Mouse (Mus musculus) liver, embryonic 12.5 days (tissue): ENCODE data around the gene C8b. TPM values are rescaled to one million over a fixed set of nuclear protein-coding genes. Genes with fewer than 3 reads are reported as not detected.

ENCODE experiments used
- ATAC-seq: fragments of 200-750 bp; cut with Nextera tagmentation; 2 replicates; pipeline ENCODE4 v1.8.0; 2017; ENCODE audit warnings: moderate number of reproducible peaks, mild to moderate bottlenecking, moderate library complexity
- H3K27ac ChIP-seq: fragments of 300-500 bp; sonication (generic); 2 replicates; pipeline ENCODE4 v1.5.1; 2016; ENCODE audit warnings: mild to moderate bottlenecking
- H3K27me3 ChIP-seq: fragments of 300-500 bp; sonication (generic); replicated peaks from 2 replicates; pipeline ENCODE4 v1.6.1; 2016; ENCODE audit warnings: mild to moderate bottlenecking, moderate library complexity
- H3K36me3 ChIP-seq: fragments of 300-500 bp; sonication (generic); 2 replicates; pipeline ENCODE4 v1.6.1; 2016; ENCODE audit warnings: mild to moderate bottlenecking, moderate library complexity
- H3K4me1 ChIP-seq: fragments of 300-500 bp; sonication (generic); 2 replicates; pipeline ENCODE4 v1.6.1; 2016
- H3K4me2 ChIP-seq: fragments of 300-500 bp; sonication (generic); 2 replicates; pipeline ENCODE4 v1.6.1; 2016; ENCODE audit warnings: mild to moderate bottlenecking, moderate library complexity
- H3K4me3 ChIP-seq: fragments of 300-500 bp; sonication (generic); 2 replicates; pipeline ENCODE4 v1.5.1; 2016; ENCODE audit warnings: mild to moderate bottlenecking, moderate library complexity
- H3K9ac ChIP-seq: fragments of 300-500 bp; sonication (generic); 2 replicates; pipeline ENCODE4 v1.6.1; 2016; ENCODE audit warnings: mild to moderate bottlenecking, moderate library complexity
- H3K9me3 ChIP-seq: fragments of 300-500 bp; sonication (generic); replicated peaks from 2 replicates; pipeline ENCODE4 v1.6.1; 2016; ENCODE audit warnings: mild to moderate bottlenecking, moderate library complexity
- WGBS: fragments of 180-500 bp; shearing (Covaris S2); methylation state at CpG from one replicate; pipeline ENCODE4 v1.1.7; 2016; ENCODE audit not compliant: insufficient replicate concordance; 5-methylcytosine and 5-hydroxymethylcytosine counted together
- polyA plus RNA-seq: library from polyadenylated mRNA; unstranded; fragments of >200 nt; fragmentation: Nextera tagmentation; extraction: Ambion mirVana; gene quantifications from 2 replicates; pipeline ENCODE4 v1.2.1, GENCODE M21; 2016

C8b gene
- polyA plus RNA-seq: 5.3 and 5.7 TPM in 2 replicates

DNA sequence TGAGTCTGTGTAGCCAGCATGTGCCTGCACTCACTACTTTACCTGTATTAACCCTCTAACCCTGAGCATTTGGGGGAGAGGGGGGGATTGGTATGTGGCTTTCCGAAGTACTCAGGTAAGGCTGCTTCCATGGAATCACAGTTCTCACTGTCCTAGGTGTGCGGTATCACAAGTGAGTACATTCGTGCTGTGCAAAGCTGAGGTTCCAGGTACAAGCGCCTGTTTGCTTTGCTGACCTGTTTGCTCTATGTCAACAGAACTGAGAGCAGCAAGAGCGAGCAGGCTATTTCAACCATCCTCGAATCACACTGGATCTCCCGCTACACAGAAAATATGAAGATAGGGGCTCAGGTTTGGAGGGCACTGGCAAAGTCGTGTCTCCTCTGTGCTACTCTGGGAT is at the start of gene C8b:
TSS of gene C8b (plus strand) at position 253 of the 400 bp plus-strand sequence.
- Histone ChIP-seq H3K27ac (no peak within 1 kb of the TSS), H3K36me3 (no peaks in the 10 kb centered on the region), H3K9me3 (no peaks in the 10 kb centered on the region), H3K4me3 (no peak within 1 kb of the TSS), H3K4me1 (no peaks in the 10 kb centered on the region), H3K4me2 (no peak within 1 kb of the TSS), H3K9ac (no peak within 1 kb of the TSS), H3K27me3 (no peaks in the 10 kb centered on the region)
- WGBS: 73% methylated on average over 8 of the region's 8 CpGs
- ATAC-seq: peak; percentile 35; the same call in 1 of the 2 replicates

DNA sequence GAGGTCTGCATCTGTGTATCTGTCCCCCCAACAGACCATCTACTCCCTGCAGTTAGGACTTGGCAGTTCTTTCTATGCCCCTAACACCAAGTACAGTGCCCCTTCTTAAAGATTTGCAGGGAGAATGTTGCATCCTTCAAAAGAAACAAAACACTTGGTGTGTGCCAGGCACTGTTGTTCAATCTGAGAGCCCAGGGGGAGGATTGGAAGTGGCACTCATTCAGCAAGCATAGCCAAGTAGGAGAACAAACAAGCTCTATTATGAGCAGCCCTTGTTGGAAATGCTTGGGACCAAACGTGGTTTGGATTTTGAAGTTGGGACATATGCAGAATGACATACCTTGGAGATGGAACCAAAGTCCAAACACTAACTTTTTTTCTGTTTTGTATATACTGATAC is 49.6 kb upstream of the C8b start:
- WGBS: 38% methylated on average over 1 of the region's 1 CpGs
- Histone ChIP-seq H3K9me3 (no peaks in the 10 kb centered on the region), H3K36me3 (no peaks in the 10 kb centered on the region), H3K9ac (no peak overlapping the region), H3K4me2 (no peak overlapping the region), H3K27ac (no peak overlapping the region), H3K27me3 (no peaks in the 10 kb centered on the region), H3K4me3 (no peak overlapping the region), H3K4me1 (0 out of 2 replicates have a peak, but pooled peaks cover 7% of the 10 kb centered on the region)
- ATAC-seq: no peak

DNA sequence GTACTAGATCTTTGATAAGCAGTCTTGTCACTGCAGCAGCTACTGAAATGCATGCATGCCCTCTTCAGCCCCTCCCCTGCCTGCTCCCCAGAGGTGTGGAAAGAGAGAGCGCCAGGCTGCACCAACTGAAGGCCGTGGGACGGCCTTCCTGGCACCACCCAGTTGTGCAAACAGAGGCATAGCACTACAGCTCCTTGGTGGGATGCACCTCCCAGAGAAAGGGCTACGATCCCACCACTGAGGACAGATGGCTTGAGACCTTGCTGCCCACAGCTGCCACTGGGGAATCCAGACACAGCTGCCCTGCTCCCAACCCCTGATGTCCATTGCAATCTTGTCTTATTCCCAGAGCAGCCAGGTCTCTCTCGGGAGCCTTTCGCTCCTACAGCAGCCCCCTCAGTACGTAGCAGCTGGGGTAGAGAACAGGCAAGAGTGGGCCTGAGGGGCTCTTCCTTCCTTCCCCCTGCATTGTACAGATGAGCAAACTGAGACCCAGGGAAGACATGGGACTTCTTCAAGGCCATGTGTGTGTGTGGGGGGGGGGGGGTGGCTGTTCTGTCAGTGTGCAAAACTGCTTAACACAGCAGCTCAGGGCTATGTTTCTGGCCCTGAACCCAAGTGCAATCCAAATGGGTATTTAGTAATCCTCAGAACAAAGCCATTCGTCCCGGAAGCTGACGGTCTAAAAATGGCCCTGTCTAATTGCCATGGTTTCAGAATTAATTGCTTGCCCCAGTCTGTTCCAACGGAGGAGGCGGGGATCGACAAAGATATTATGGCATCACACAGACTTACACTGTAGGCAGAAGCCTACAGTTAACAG is 46.9 kb upstream of the C8b start:
- ATAC-seq: no peak
- WGBS: 65% methylated on average over 13 of the region's 13 CpGs

DNA sequence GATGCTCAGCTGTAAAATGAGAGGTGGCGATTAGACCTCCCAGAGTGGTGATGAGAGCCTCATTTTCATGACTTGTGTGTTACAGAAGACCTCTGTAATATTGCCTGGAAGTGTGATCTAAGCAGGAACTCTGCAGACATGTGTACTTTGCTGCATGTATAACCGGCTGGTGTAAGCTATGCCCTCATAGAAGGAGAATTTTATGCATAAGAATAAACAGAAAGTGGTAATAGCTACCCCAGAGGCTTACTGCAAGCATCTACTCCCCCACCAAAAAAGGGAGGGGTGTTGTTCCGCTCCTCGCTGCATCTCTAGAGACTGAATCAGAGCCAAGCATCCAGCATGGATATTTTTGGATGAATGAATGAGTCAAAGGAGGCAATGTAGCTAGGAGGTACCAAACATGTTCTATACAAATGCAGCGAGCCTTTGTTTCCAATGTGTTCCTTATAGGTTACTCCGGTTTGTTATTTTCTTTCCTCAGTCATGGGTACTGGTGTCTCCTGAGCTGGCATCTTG is 42.5 kb upstream of the C8b start:
- Histone ChIP-seq H3K9me3 (no peaks in the 10 kb centered on the region), H3K27ac (no peak overlapping the region), H3K4me3 (no peak overlapping the region), H3K36me3 (no peaks in the 10 kb centered on the region), H3K4me1 (0 out of 2 replicates have a peak, but pooled peaks cover 7% of the 10 kb centered on the region), H3K9ac (no peak overlapping the region), H3K27me3 (no peaks in the 10 kb centered on the region), H3K4me2 (no peak overlapping the region)
- 73% methylated on average over 6 of the region's 6 CpGs for WGBS
- no peak for ATAC-seq

More for the DNA sequence above, 46.9 kb upstream of the C8b start:
- Histone ChIP-seq H3K27me3 (no peaks in the 10 kb centered on the region), H3K9ac (no peak overlapping the region), H3K4me2 (no peak overlapping the region), H3K27ac (no peak overlapping the region), H3K4me1 (0 out of 2 replicates have a peak, but pooled peaks cover 7% of the 10 kb centered on the region), H3K4me3 (no peak overlapping the region), H3K9me3 (no peaks in the 10 kb centered on the region), H3K36me3 (no peaks in the 10 kb centered on the region)

DNA sequence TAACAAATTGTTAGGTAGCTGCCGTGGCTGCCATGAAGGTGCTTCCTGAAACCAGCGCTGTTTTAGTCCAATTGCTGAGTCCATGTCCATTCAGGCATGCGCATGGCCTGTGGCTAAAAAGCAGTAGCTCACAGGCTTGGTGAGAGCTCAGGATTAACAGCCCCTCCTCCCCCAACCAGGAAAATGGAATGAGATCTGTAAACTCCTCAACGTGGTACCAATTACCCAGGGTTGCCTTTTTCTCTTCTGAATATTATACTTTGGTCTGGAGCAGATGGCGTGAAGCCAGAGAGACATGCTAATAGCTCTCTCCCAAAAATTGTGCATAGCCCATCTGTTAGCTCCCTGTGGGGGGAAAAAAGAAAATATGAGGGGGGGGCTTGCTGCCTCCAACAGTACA is 41.9 kb upstream of the C8b start:
- Histone ChIP-seq H3K9ac (no peak overlapping the region), H3K27me3 (no peaks in the 10 kb centered on the region), H3K4me3 (no peak overlapping the region), H3K36me3 (no peaks in the 10 kb centered on the region), H3K27ac (no peak overlapping the region), H3K9me3 (no peaks in the 10 kb centered on the region), H3K4me1 (0 out of 2 replicates have a peak, but pooled peaks cover 3% of the 10 kb centered on the region), H3K4me2 (no peak overlapping the region)
- no peak for ATAC-seq
- 69% methylated on average over 5 of the region's 5 CpGs for WGBS

DNA sequence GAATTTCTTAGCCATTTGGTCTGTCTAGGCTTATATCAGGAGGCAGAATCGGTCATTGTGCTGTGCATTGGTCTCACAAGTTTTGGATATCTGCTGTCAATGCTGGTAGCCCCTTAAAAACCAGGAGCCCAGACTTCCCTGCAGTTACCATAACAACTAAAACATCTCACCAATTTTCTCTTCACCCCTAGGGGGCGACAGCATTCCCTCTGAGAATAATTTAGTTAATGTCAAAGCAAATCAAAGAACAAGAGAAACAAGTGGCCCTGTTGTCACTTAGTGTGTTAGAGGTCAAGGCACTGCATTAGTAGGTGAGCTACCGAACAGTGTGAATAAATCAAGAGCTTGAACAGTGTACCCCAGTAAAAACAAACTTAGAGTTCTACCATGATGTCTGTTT is 40.4 kb upstream of the C8b start:
- no peaks in the 10 kb centered on the region for H3K9me3 ChIP-seq
- WGBS: 36% methylated on average over 3 of the region's 3 CpGs
- H3K4me3 ChIP-seq: no peak overlapping the region
- no peak overlapping the region for H3K27ac ChIP-seq
- no peak overlapping the region for H3K4me2 ChIP-seq
- no peak for ATAC-seq
- no peaks in the 10 kb centered on the region for H3K36me3 ChIP-seq
- no peak overlapping the region for H3K9ac ChIP-seq
- no peaks in the 10 kb centered on the region for H3K4me1 ChIP-seq
- no peaks in the 10 kb centered on the region for H3K27me3 ChIP-seq

DNA sequence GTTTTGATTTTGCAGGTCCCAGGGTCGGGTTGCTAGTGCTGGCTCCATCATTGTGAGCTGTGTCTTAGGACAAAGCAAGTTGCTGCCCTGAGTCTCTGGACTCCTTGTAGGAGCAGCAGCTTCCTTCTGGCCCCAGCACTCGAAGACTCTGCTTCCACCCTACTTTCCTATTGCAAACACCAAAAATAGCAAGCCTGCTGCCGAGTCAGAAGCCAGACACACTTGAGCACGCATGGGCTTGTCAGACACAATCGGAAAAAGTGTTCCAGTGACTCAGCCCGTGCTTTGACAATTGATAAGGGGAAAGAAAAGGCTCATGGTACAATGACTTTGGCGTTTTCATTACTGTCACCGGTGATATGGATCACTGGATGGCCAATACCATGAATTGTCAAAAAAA is 36.9 kb upstream of the C8b start:
- Histone ChIP-seq H3K4me1 (no peaks in the 10 kb centered on the region), H3K9me3 (no peaks in the 10 kb centered on the region), H3K27me3 (no peaks in the 10 kb centered on the region), H3K27ac (no peak overlapping the region), H3K4me2 (no peak overlapping the region), H3K9ac (no peak overlapping the region), H3K4me3 (no peak overlapping the region), H3K36me3 (no peaks in the 10 kb centered on the region)
- WGBS: 51% methylated on average over 8 of the region's 8 CpGs
- ATAC-seq: no peak

DNA sequence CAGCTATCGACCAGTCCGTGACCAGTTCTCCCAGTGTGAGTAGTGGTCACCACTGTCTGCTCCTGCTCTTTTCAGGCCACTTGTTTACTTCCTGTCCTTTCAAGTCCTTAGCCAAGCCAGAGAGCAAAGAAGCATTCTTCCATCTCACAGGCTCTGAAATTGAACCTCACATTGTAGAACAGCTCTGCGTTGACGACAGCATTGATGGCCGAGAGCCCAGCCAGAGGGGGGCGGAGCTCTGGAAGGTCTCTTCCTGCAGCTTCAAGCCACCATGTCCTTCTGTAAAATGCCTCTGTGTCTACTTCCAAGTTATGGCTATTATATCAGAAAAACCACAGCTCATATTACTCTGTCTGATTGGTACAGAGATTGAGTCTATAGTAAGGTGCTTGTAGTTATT is 19.6 kb upstream of the C8b start:
- Histone ChIP-seq H3K4me2 (no peak overlapping the region), H3K9me3 (no peaks in the 10 kb centered on the region), H3K36me3 (no peaks in the 10 kb centered on the region), H3K27ac (no peak overlapping the region), H3K4me3 (no peak overlapping the region), H3K27me3 (no peaks in the 10 kb centered on the region), H3K4me1 (no peaks in the 10 kb centered on the region), H3K9ac (no peak overlapping the region)
- no peak for ATAC-seq
- 58% methylated on average over 6 of the region's 6 CpGs for WGBS

DNA sequence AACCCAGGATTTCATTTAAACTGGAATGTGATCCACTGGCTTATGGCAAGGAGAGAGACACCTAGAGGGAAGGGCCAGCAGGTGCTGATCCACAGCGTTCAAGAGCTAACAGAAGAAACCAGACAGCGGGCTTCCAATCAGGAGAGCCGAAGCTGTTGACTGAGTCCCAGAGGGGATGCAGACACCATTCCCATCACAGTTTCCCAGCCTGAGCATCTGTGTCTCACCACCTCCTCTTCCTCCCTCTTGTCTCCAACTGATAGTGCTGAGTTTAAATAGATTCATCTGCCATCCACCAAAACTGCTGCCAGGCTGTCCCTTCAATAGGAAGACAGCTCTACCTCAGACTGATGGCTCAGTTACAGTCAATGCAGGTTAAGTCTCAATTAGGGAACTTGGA is 12.0 kb upstream of the C8b start:
- H3K27ac ChIP-seq: no peak overlapping the region
- H3K9me3 ChIP-seq: no peaks in the 10 kb centered on the region
- H3K36me3 ChIP-seq: no peaks in the 10 kb centered on the region
- 58% methylated on average over 3 of the region's 3 CpGs for WGBS
- no peak overlapping the region for H3K4me3 ChIP-seq
- no peak overlapping the region for H3K4me2 ChIP-seq
- no peaks in the 10 kb centered on the region for H3K27me3 ChIP-seq
- ATAC-seq: no peak
- no peak overlapping the region for H3K9ac ChIP-seq
- H3K4me1 ChIP-seq: no peaks in the 10 kb centered on the region

DNA sequence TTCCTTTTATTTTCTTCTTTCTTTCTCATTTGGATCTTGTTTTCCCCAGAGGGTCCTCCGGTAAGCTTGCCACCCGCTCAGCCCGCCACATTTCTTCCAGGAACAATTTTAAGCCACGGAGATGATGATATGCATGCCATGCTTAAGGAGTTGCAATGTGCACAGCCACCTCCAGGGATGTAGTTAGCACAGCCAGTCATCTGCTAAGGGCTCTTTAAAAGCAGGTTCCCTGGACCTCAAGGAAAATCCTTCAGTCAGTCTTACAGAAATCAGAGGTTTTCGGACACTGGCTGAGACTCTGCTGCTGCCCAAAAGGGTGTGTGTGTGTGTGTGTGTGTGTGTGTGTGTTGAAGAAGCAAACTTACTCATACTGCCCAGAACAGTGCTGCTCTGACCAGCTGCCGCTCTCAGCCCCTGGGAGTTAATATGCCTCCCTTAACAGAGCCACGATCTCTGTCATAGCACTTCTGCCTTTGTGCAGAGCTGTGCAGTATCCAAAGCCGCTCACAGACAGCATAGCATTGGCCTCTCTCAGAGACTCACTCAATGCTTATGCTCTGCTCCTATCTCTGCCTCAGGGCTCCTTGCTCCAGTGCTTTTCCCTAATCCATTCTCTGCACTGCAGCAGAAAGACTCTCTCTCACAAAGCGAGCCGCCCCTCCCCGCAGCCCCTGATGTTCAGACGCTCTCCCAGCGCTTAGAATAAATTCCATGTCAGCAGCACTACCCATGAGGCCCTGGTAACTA is 5.1 kb upstream of the C8b start:
- H3K4me1 ChIP-seq: no peaks in the 10 kb centered on the region
- no peak overlapping the region for H3K4me2 ChIP-seq
- H3K9ac ChIP-seq: no peak overlapping the region
- H3K27ac ChIP-seq: no peak overlapping the region
- H3K27me3 ChIP-seq: no peaks in the 10 kb centered on the region
- WGBS: 75% methylated on average over 13 of the region's 13 CpGs
- H3K4me3 ChIP-seq: no peak overlapping the region
- no peaks in the 10 kb centered on the region for H3K36me3 ChIP-seq
- no peak for ATAC-seq
- H3K9me3 ChIP-seq: no peaks in the 10 kb centered on the region

DNA sequence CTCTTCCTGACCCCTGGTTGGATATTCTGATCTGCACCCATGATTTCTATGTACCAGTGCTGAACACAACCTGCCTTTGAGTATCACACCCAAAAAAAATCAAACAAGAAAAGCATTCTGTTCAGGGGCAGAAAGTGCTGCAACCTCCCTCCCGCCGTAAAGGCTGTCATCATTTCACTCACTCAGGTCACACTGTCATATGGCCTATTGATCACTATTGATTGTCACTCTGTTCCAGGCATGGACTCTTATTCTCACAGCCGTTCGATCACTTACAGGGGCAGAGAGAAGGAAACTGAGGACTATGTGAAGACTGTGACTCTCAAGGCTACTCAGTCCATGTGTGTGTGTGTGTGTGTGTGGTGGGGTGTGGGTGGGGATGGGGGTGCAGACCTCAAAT is 2.1 kb downstream of the C8b start:
- 58% methylated on average over 4 of the region's 4 CpGs for WGBS
- Histone ChIP-seq H3K36me3 (no peaks in the 10 kb centered on the region), H3K4me1 (no peaks in the 10 kb centered on the region), H3K4me3 (no peak overlapping the region), H3K9ac (no peak overlapping the region), H3K27me3 (no peaks in the 10 kb centered on the region), H3K27ac (no peak overlapping the region), H3K9me3 (no peaks in the 10 kb centered on the region), H3K4me2 (no peak overlapping the region)
- no peak for ATAC-seq

DNA sequence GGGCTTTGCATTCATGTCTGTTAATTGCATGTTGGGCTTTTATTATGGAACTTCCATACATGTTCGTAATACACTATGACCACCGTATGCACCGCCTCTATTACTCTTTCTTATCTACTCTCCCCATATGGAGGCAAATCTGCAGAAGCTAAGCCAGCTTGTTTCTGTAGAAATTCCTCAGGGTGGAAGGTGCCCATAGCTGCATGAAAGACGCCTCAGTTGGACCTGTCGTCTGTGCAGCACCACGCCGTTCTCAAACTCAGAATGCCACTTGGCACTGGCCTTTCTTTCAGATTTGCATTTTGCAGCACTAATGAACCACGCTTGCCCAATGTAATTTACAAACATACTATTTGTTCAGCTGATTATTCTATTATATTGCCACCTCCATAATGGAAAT is 3.5 kb downstream of the C8b start:
- Histone ChIP-seq H3K4me1 (no peaks in the 10 kb centered on the region), H3K9me3 (no peaks in the 10 kb centered on the region), H3K36me3 (no peaks in the 10 kb centered on the region), H3K9ac (no peak overlapping the region), H3K27ac (no peak overlapping the region), H3K27me3 (no peaks in the 10 kb centered on the region), H3K4me3 (no peak overlapping the region), H3K4me2 (no peak overlapping the region)
- 60% methylated on average over 8 of the region's 8 CpGs for WGBS
- no peak for ATAC-seq
